Mouse (Mus musculus): ENCODE data around the gene Srsf12.
A peak's percentile ranks its signal among the peaks of the same experiment; 100 is the strongest.

Srsf12 gene

DNA sequence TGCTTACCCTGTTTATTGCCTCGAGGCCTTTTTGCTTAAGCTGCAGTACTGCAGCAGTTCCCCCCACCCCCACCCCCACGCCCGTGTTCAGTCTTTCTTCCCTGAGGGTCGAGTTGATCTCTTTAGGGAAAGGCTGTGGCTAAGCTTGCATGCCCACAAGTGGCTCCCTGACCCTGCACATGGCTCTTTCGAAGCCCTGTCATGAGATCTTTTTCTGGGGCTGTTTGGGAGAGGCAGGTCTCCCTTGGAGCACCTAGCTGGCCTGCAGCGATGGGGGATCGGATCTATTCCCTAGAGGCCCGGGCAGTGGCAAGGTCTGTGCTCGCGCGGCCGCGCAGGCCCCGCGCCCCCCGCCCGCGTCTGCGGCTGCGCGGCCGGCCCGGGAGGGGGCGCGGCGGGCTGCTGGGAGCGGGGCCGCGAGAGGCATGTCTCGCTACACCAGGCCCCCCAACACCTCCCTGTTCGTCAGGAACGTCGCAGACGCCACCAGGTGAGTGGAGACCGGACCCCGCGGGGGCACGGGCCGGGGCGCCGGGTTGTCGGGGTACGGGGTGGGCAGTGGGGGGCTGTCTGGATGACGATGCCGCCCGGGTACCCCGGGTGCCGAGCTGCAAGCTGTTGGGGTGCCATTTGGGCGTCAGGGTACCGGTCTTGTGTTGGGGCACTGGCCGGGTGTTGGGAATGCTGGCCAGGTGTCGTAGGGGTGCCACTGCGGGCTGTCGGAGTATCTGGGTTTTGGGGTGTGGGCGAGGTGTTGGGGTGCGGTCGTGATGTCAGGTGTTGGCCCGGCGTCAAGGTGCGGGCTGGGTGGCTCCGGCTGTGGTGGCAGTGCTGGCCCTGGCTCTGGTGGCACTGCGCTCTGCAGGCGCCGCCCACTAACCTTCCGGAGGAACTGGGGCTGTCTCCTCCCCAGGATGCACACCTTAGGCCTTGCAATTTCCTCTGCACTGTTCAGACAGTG, at the start of gene Srsf12:
Gene Srsf12, plus strand, starts transcription at position 111 of the 961 bp plus-strand sequence.
- peak; percentile 59 for DNase-seq

DNA sequence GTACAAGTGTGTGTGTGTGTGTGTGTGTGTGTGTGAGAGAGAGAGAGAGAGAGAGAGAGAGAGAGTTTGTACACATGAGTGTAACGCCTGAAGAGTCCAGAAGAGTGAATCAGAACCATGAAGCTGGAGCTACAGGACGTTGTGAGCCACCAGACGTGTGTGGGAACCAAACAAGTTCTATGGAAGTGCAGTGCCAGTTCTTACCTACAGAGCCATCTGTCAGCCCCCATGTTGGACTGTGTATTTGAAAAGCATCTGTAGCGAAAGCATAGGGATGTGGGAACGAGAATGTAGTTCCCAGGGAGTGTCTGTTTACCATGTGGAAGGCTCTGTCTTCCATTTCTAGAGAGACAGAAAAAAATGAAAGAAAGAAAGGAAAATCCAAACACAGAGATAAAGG, 25.3 kb upstream of the Srsf12 start:
- peak; percentile 7 for DNase-seq

DNA sequence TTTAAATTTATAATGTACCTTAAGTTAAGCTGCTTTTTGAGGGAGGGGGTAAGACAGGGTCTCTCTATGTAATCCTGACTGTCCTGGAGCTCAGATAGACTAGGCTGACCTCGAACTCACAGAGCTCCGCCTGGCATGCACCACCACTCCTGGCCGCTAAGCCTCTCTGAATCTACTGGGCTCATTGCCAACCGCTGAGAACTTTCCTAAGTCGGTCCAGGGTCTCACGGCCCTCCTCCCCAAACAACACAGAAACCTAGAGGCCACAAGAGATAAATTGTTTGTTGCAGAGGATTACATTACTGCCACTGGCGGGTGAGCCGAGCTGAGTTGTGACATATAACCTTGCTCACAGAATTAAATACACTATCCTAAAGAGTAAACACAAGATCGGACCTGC, 20.6 kb upstream of the Srsf12 start:
- no peak for DNase-seq

DNA sequence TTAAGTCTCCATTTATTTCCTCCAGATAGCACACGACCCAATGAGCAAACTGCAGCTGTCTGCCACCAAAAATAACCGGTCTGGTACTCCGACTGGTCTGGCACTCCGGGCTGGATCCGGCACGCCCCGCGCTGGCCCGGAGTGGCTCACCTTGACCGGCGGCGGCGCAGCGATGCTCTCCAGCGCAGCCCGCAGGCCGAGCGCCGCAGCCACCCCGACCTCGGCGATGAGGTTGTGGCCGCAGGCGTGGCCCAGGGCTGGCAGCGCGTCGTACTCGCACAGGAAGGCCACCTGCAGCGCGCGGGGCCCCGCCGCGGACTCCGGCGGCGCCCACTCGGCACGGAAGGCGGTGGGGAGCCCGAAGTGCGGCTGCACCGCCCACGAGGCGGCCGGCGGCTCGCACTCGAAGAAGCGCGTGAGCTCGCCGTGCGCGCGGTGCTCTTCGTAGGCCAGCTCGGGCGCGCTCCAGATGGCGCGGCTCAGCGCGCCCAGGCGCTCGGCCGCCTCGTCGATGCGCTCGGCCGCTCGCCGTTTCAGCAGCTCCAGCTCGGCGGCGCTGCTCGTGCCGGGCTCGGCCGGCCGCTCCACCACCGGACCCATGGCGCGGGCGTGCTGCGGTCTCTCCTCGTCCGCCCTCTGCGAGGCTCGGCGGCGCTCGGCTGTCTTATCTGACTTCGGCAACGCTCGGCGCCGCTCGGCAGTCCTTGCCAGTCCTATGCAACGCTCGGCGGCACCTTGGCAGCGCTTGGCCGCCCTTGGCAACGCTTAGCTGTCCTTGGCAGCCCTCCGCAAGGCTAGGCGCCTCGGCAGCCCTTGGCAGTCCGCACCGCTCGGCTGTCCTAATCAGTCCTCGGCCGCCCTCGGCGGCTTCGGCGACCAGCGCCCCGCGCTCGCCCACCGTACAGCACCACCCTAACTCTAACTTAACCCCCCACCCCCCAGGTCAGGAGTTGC, 19.7 kb upstream of the Srsf12 start:
- peak; percentile 88 for DNase-seq

DNA sequence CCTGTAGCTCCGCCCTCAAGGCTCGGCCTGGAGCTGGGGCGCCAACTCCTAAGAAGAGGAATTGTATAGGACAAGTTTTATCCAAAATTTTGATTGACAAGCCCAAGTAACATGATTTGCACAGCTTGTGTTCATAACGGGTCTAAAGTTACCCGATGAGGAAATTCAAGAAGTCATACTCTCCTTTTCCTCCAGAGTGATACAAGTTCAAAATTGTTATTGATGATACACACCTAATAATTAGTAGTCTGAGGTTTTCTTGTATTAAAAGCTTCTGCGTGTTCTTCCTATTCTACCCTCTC, 19.1 kb upstream of the Srsf12 start, which contains the start of gene Pm20d2:
Gene Pm20d2, minus strand, starts transcription at position 3 of the 302 bp plus-strand sequence.
- no peak for DNase-seq

DNA sequence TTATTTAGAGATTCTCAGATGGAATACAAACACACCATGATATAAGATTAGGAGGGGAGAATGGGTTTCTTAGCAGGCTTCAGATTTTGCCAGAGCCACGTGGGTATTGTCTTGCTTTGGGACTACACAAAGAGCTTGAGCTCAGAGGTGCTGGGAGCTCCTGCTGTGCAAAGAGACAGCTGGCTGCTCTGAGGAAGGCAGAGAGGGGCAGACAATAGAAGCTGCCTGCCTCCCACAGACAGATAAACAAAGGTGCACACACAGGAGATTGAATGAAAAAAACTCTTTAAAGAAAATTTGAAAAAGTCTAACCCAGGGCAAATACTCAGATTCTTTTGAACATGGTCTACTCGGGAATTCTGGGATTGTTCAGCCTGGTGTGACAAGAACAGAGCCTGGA, 10.7 kb upstream of the Srsf12 start:
- no peak for DNase-seq

DNA sequence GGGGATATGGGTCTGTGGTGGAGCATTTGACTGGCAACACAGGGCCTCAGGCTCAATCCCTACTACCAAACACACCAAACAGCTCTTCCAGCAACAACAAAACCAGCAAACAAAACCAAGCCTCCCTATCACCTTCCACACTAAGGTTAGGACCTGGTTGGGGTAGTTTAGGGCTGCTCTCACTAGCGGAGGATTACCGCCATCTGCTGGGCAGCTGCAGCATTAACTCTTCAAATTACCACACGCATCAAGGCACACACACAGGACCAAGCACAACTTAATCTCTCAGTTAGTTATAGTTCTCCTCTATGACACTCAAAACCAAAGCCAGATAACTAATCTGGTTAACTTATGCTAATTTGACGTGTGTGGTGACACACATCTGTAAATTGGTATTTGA, 4.1 kb upstream of the Srsf12 start:
- peak; percentile 43 for DNase-seq

DNA sequence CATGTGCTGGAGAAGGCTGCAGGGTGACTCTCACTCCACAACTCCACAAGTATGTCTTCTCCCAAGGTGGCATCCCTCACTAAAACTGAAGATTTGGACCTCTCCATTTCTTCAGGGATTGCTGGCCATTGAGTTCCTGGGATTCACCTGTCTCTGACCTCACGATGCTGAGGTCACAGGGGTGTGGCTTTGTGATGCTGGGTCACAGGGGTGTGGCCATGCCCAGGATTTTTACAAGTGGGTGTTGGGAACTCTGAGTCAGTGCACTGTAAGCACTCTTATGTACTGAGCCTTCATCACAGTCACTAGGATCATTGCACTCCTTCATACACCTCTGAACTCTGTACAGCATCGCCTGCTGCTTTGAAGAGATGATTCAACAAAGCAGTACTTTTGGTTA, 1.2 kb upstream of the Srsf12 start:
- no peak for DNase-seq

DNA sequence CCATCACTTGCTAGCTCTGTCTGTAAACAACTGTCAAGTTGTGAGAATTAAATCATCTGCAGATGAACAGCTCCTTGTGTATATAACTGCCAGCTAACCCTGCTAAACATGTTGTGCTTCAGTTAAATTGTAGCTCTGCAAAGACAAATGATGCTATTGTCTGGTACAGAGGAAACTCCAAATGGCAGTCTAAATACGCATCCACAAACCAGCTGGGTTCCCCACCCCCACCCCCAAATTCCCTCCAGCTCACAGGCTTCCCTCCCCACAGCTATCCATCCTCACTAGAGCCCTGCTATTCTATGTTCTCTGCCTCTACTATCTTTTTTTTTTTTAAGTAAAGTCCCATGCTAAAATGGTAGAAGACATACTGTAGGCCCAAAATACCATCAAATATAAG, 13.1 kb downstream of the Srsf12 start:
- no peak for DNase-seq

DNA sequence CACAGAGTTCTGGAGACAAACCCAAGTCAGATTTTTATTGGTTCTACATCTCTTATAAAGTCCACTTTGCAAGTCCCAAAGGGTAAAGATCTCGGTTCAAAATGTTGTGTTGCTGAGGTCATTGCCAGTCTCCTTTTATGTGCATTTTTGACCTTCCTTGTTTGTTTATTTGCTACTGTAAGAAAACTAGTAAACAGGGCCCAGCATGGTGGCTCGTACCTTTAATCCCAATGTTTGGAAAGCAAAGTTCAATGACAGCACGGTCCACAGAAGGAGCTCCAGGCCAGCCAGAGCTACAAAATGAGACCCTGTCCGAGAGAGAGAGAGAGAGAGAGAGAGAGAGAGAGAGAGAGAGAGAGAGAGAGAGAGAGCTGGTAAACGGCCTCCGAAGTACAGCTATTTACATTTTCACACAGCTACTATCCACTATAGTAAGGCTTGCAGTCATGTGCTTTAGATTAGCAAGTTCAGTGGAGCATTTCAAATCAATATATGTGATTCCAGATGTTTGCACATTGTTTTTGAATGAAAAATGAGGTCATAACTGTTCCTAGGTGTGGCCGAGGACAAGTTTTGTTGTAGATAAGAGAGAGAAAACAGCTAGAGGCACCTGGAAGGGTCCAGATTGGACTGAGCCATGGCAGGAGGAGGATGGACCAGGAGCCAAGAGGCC, 15.3 kb downstream of the Srsf12 start:
- DNase-seq, result no peak

DNA sequence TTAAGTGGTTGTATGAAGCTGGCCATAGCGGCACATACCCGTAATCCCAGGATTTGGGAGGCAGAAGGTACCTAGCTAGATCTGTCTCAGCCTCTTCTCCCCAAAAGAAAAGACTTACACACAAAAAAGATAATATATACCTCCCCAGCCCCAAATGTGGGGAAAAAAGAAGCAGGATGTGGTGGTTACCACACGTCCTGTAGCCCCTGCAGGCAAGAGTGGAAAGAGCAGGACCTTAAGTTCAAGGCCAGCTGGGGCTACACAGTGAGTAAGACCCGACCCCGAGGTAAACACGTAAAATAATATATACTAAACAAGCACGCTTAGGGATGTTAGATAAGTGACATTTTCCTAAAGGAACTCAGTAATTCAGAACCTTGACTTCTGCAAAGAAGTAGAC, 18.4 kb downstream of the Srsf12 start:
- no peak for DNase-seq

DNA sequence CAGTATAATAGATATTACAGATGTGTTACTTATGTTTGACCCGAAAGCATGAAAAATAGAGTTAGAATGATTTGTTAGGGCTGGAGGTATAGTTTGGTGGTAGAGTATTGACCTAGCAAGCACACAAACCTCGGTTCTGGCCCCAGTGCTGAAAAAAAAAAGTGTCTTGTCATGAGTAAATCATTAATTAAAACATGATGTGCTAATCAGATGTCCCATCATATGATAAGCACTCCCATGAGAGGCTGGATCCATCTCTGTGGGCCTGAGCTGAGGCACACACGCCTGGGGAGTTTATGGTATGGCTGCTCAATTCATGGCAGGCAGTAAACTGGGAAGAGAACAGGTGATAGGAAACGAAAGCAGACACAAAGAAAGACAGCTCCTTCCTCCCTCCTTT, 20.8 kb downstream of the Srsf12 start:
- DNase-seq, result no peak

DNA sequence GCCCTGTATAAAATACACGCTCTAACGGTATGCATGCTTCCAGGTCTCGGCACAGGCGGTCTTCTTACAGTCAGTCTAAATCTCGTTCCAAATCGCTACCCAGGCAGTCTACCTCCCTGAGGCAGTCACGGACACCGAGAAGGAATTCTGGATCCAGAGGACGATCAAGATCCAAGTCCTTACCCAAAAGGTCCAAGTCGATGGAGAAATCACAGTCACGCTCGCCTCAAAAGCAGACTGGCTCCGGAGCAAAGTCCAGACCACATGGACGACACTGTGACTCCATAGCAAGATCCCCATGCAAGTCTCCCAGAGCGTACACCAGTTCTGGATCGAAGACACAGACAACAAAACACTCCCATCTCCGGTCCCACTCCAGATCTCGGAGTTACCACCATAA, 22.1 kb downstream of the Srsf12 start:
- no peak for DNase-seq

DNA sequence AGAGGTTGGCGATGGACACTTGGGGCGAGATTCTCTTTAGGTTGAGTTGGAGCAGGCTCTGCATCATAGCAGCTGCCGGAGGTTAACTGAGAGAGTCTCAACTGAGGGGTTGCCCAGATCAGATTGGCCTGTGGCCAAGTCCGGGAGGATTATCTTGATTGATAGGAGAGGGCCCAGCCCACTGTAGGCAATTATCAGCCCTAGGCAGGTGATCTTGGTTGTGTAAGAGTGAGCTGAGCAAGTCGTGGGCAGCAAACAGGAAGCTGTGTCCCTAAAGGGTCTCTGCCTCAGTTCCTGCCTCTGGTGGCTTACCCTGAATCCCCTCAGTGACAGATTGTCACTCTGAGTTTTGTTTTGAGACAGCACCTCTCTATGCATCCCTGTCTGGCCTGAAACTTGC, 33.7 kb downstream of the Srsf12 start:
- no peak for DNase-seq

DNA sequence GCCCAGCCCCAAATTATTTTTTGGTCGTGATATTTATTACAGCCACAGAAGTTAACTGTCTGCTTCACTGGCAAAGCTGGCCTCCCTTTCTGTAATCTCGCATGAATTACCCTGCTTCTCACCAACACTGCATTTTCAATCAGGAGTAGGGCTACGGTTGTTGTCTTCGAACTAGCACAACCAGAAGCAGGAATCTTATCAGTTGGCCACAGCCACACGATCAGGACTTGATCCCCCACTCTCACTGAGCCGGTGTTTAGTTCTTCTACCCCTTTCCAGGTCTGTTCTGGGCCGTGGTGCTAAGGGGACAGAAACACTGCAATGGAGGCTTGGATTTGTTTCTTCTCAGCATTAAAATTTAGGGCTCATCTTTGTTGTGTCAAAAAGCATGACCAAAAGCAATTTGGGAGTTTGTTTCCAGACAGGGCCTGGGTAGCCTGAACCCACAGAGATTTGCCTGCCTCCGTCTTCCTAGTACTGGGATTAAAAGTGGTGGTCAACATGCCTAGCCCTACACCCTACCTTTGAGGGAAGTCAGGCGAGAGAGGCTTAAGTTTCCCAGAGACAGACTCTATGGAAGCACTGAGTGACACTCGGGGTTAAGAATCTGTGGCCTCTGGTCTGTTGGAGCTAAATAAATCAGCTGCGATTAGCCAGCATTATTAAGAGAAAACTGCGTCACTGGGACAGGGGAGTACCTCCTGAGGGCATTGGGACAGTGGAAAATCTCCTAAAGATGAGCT, 34.4 kb downstream of the Srsf12 start:
- DNase-seq, result no peak

DNA sequence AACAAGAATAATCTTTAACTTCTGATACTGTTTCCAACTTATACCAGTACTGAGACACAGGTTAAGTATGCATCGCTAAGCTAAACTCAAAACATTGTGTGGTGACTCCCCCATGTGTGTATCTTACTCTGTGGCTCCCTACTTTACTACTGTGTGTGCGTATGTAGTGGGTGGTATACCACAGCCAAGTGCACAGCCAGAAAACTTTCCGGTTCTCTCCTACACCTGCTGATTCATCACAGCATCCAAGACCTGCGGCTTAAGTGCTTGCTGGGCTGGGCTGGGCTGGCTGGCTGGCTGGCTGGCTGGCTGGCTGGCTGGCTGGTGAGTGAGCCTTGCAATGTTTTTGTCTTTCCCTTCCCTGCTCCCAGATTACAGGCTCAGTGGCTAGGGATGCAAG, 35.1 kb downstream of the Srsf12 start:
- peak; percentile 46 for DNase-seq

DNA sequence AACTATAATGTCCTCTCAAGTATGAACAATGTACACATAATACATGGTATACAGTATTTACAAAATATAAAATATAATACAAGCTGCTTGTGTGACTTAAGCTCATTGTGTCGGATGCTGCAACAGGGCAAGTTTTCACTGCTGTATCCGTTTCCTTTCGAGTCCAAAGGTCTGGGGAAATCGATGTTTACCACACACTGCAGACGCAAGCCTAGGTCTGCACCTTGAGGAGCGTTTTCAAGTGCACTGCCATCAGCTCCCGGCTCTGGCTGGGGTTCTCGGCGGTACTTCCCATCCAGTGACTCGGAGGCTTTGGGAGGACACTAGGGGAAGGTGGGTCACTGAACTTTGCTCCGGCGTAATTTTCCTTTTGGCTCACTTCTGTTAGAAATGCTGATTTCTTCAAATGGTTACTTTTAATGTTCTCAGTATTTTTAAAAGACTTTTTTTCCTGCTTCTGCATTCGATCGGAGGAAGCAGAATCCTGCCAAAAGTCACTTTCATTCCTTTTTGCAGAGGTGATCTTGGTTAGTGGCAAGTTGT, 37.1 kb downstream of the Srsf12 start:
- no peak for DNase-seq

DNA sequence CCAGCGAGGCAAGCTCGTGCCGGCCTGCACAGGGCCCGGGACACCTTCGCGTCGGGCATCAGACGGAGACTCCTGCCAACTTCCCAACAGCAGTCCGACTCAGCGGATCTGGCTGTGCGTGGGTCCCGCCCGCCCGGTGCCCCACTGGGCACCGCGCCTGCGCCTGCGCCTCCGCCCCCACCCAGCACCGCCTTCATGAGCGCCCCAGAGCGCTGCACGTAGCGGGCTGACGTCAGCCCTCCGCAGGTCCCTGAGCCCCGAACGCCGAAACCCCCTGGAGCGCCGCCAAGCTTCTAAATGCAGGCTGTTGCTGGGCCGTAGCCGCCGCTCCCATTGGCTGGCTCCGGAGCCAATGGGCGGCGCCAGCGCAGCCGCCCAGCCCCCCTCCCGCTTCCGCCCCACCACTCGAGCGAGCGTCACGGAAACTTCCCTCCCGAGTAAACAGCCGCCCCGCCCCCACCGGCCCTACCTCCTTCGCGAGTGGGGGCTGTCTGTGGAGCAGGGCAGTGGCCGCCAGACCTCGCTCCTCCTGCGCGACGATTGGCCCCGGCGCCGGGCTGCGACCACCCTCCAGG, 38.8 kb downstream of the Srsf12 start:
- peak; percentile 99 for DNase-seq

DNA sequence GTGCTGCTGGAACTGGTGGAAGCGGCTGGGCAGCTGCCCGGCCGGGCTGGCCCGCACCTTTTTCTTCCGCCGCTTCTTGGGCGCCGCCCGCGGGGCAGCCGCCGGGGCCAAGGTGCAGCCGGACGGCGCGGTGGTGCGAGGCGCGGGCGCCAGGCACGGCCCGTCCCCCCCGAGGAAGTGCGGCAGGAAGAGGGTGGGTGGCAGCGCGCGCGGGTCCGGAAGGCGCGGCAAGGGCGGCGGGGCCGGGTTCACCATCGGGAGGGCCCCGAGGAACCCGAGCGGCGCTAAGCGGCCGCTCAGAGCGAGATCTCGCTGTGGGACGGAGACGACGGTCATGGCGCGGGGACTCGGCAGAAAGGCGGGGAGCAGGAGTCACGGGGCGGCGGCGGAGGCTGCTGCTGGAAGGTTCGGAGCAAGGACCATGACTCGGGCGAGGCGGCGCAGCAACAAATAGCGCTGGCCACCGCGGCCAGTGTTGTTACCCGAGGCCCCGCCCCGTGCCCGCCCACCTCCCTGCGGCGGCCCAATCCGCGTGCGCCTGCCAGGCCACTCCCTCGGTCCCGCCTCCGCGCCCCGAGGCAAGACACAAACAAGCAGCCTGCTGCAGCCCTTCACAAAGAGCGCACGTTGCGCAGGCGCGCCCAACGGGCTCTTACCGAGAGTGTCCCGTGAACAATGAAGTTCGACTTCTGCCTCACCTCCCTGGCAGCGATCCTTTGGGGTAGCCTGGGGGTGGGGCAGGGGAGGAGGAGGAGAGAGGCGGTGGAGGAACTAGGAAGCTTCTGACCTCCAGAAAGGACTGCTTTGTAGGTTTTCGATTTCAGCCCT, 39.5 kb downstream of the Srsf12 start:
- peak; percentile 99 for DNase-seq

DNA sequence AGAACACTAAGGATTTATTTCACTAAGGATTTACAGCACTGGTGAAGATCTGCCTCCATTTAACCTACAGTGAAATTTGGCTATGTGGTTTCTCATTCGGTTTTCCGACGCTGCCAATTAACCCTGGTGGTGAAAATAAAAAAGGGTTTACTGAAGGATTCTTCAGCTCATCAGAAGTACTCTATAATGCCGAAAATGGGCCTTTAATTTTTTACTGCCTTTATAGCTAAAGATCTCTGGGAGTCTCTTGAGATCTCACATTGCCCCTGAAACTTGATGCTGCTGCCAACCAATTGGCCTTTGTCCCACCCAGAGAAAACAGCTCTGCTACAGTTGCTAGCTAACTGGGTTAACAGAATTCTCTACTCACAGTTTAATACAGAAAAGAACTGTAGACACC, 40.1 kb downstream of the Srsf12 start:
- DNase-seq, result no peak

DNA sequence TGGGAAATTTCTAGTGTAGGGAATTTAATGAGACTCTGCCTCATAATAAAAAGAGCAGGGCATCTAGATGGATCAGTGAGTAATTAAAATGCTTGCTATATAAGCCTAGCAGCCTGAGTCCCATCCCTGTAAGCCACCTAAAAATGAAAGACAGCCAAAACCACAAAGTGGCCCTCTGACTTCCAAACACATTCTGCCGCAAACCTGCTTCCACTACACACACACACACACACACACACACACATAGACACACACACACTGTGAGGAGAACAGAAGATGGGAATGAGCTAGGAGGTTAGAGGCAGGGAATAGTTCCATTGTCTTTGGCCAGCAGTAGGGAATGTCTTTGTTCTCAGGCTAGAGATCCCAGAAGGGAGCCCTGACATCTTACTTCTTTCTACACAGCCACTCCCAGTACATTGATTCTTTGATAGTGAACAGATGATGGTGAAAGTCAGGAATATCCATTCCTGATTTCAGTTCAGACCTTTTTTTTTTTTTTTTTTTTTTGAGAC, 41.0 kb downstream of the Srsf12 start:
- no peak for DNase-seq
